Mouse (Mus musculus) frontal cortex, postnatal 25 days (tissue): ENCODE measurements at regions not wholly inside any gene's neighbourhood (a gene's known extent, or its start where the extent isn't known, plus 50 kb on each side); places are given as distances from the start of the nearest gene placed in this dataset.

Experiments
- DNase-seq, 2 experiments: peaks; one replicate each; pipeline ENCODE4 v3.0.0; 2022; ENCODE audit warnings: low spot score in 2 of 2

DNA sequence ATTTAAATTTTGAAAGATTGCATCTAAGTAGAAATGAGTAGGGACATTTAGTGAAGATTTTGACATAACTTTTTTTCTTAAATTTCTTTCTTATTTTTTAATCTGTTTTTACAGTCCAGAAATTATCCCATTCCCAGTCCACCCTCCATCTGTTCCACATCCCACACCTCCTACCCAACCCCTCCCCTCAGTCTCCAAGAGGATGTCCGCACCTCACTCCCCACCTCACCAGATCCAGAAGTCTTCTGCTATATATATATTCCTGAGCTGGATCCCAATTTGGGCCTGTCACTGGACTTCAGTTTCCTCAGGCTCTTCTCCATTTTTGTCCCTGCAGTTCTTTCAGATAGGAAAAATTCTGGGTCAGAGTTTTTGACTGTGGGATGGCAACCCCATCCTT is 3879.6 kb upstream of the Gm7489 start:
- DNase-seq: no peak

DNA sequence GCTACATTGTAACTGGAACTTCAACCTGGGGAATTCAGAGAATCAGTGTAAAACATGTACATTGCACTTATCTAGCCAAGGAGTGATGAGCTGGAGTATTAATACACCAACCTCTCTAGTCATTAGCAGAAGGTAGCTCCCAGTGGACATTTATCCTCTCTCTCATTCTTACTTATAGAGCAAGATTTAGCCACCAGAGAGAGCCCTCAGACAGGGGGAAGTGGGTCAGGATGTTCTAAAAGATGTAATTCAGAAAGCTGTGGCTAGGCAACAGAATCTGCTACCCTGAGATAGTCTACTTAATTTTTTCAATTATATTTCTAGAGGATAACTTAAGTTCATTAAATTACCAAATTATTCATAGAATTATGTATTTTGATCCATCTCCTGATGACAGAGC is 3838.1 kb upstream of the Gm7489 start:
- no peak for DNase-seq

DNA sequence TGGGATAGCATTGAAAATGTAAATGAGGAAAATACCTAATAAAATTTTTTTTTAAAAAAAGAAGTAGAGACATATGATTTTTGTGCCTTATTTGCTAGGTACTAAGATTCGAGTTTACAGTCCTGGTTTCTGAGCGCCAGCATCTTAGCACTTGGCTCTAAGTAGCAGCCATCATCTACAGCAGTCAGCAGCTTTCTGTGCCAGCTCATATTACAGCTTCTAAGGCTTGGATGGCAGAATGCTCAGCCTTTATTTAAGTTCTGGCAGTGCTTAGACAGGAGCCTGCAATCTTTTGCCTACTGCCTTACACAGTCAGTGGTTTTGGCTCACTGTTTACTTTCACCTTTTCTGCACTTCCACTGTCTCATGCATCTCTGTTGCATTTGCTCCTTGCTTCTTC is 3831.2 kb upstream of the Gm7489 start:
- DNase-seq: peak in 1 of 2 experiments; percentile 4

DNA sequence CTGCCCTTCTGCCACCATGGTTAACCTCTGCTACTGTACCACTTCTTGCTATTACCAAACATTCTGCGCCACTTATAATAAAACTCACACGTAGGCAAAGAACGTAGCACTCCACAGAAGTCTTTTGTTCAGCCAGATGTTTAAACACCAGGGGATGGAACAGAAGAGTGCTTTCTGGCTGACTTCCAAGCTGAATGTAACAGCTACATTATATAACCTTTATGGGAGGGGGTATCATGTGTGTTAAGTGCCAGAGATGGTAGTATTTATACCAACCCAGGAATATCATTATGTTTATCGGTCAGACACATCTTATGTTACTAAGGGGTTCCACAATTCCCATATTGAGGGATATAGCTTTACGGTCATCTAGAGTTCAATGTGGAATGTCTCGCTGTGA is 3830.8 kb upstream of the Gm7489 start:
- no peak for DNase-seq

DNA sequence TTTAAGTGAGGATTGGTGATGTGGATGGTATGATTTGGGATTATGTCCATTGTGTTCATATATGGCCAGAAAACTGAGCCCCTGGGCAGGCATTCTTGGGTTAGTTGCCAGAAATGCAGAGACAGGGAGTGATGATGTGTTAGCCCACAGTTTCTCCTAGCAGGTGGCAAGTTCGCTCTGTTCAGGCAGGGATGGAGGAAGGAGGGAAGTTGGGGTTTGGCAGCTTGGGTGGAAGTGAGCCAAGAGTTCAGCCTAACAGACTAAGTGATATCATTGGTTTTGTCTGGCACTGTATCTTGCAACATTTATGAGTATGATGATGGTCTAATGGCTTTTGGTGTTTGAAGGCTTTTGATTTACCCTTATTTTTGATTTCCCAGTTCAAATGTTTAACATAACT is 3806.5 kb upstream of the Gm7489 start:
- no peak for DNase-seq

DNA sequence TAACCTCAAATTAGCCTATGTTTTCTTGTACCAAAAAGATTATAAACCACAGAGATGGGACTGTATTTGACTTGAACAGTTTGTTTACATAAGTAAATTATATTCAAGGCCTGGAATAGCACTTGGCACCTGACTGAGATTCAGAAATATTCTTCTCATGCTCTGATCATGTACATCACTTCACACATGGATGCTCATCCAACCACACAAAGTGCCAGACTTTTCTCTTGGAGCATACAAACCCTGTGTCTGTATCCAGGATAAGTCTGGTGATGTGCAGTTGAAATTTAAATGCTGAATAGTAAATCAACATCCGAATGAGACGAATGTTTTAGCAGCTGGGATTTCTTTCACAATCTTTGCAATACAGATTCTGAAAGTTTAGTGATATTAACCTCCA is 3802.3 kb upstream of the Gm7489 start:
- no peak for DNase-seq

DNA sequence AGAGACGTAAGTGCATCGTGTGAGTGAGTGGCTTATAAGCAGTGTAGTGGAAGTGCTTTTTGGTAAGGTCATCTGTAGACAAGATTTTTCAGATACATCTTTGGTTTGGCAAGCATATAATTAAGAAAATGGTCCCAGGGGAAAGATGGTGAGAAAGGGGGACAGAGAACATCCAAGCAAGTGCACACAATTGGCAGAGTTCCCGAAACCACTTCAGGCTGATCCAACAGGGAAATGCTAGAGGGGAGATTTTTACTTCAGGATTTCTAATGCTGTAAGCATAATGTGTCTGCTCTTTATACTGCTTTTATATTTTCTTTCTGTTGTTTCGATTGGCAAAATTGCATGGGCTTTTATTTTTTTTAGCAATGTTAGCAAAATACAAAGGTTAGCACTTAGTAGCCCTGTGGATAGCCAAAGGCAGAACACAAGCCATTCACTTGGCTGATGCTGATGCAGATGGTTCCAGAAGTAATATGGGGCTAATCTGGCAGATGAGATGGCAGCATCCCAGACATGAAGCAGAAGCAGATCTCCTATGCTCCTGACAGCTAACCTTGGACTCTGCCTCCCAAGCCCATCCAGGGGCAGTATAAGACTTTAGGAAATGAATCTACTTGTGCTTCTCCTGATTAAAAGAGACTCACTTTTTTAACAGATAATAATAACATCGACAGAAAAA is 3782.0 kb upstream of the Gm7489 start:
- DNase-seq: no peak

DNA sequence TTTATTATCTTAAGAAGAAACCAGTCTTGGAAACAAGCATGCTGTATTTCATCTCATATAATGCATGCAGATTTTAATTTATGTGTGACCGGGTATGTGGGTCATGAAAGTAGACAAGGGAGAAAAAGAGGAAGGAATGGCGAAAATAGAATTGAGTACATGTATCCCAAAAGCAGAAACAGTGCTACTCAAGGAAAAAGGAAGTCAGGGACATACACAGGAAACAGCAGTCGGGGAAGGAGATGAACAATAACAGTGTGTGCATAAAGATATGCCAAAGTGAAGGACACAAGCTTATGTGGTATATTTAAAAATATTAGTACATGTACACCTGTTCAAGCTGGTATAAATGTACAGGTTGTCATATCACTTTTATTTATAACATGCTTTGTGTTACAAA is 3775.8 kb upstream of the Gm7489 start:
- no peak for DNase-seq

DNA sequence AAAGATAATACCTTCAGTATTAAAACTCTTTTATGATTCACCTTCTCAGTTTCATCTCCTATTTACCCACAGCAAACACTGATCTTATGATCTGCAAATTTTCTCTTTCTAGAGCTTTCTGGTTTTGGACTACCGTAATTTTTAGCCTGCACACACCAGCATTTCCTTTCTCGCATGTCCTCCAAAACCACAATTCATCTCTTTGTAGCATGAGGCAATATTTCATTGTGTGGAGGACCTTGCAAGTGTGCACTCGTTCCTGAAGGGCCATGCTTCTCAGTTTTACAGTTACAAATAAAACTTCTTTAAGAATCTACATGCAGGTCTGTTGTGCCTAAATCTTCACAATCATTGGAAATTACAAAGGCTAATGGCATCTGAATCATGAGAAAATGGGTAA is 3730.8 kb upstream of the Gm7489 start:
- DNase-seq: no peak

DNA sequence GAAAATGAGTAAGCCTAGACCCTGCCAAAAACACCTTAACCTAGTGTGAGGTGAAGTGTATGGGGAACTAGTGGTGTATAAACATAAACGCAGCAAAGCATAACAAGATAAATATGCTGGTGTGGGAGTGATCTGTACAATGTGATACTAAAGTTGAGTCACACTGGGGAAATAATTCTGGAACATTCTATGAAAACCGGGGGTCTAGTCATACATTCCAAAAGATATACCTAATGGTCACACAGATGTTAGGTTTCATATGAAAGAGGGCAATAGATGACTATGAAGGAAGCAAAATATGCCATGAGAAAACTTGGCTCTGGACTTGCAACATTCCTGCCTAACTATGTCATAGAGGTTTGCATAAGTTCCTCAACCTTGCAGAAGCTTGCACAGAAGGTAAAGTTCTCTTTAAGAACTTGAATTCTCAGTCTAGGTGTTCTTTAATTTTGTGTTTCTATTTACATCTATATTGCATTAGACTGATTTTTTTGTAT is 3712.4 kb upstream of the Gm7489 start:
- DNase-seq: no peak

DNA sequence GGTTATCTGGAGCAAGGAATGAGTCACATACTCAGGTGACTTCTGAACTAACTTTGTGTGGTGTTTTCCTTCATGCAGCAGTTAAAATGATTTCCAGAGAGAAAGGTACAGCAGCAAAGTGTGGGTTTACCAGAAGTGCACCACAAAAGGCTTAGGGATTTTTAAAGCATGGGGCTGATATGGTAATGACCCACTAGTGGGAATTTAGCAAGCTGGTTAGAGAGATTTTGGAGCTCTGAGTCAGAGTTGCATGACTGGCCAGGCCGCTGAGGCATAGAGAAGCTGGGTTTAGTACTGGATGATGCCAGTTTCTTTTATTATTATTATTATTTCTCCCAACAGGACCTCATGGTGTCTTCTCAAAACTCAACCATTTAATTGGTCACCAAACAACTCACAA is 3701.5 kb upstream of the Gm7489 start:
- no peak for DNase-seq
